ENCODE assay signal across 32 mouse cellular contexts in the genomic region with DNA sequence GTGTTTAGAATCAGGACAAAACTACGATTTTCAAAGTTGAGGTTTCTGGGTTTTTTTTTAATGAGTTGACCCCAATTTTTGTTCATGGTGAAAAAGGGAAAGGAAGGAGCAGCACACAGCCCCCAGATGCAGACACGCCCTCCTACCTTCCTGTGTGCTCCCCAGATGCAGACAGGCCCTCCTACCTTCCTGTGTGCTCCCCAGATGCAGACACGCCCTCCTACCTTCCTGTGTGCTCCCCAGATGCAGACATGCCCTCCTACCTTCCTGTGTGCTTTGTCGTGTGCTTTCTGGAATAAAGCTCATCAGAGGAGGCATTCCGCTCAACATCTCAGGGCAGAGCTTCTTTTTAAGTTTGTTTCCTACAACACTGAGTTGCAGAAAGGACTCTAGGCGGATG. TPM values are rescaled to one million over a fixed set of nuclear protein-coding genes. Genes with fewer than 3 reads are reported as not detected.
DNase-seq lines count a peak whose midpoint lies in the region; ATAC-seq and TF ChIP-seq lines count a peak whose summit lies in the region.
"Had no signal": no experiment of that assay in that cellular context is flagged by ENCODE, and none has a peak within 500 bp of the region (broad histone marks: within the 10 kb centered on the region; RNA-seq: fewer than 3 reads in every experiment).

No protein-coding gene starts in this region.

- 78% methylated on average over 6 of the region's 6 CpGs for WGBS in midbrain, embryonic 13.5 days
- 84% methylated on average over 6 of the region's 6 CpGs for WGBS in midbrain, embryonic 14.5 days

- H3K36me3 ChIP-seq in E14TG2a.4 (ENCODE audit: insufficient read depth, low read length) = no peaks in the 10 kb centered on the region
- H3K36me3 ChIP-seq in midbrain, embryonic 13.5 days = no peaks in the 10 kb centered on the region
- H3K36me3 ChIP-seq in midbrain, embryonic 14.5 days (ENCODE audit: control insufficient read depth, insufficient read depth, low read length) = no peaks in the 10 kb centered on the region
- H3K36me3 ChIP-seq: embryonic facial prominence, embryonic 13.5 days; forebrain, embryonic 10.5 days; forebrain, embryonic 15.5 days; heart, embryonic 12.5 days; hindbrain, embryonic 13.5 days; kidney, embryonic 15.5 days; limb, embryonic 13.5 days; lung, embryonic 15.5 days; neural tube, embryonic 15.5 days had no signal

- peaks cover 3% of the 10 kb centered on the region; the same call in 1 of the 2 replicates for H3K27me3 ChIP-seq in E14TG2a.4 (ENCODE audit: insufficient read depth, low read length)
- no peaks in the 10 kb centered on the region for H3K27me3 ChIP-seq in midbrain, embryonic 13.5 days
- H3K27me3 ChIP-seq in midbrain, embryonic 14.5 days (ENCODE audit: control insufficient read depth, insufficient read depth, low read length) = no peaks in the 10 kb centered on the region
- H3K27me3 ChIP-seq: embryonic facial prominence, embryonic 13.5 days; forebrain, embryonic 15.5 days; hindbrain, embryonic 13.5 days; kidney, embryonic 15.5 days; neural tube, embryonic 15.5 days had no signal

- no peak overlapping the region for H3K9ac ChIP-seq in midbrain, embryonic 13.5 days (replicated peaks)
- no peak overlapping the region for H3K9ac ChIP-seq in midbrain, embryonic 14.5 days (replicated peaks; ENCODE audit: low read length)
- H3K9ac ChIP-seq: embryonic facial prominence, embryonic 13.5 days; forebrain, embryonic 15.5 days; heart, embryonic 12.5 days; hindbrain, embryonic 13.5 days; kidney, embryonic 15.5 days; limb, embryonic 13.5 days; lung, embryonic 15.5 days; neural tube, embryonic 15.5 days had no signal

- no peak overlapping the region for H3K4me2 ChIP-seq in midbrain, embryonic 13.5 days (replicated peaks)
- H3K4me2 ChIP-seq in midbrain, embryonic 14.5 days (ENCODE audit: low read length) = no peak overlapping the region
- H3K4me2 ChIP-seq: embryonic facial prominence, embryonic 13.5 days; forebrain, embryonic 15.5 days; heart, embryonic 12.5 days; hindbrain, embryonic 13.5 days; kidney, embryonic 15.5 days; limb, embryonic 13.5 days; liver, embryonic 11.5 days; lung, embryonic 15.5 days; midbrain, embryonic 11.5 days; neural tube, embryonic 15.5 days had no signal

- H3K27ac ChIP-seq in midbrain, embryonic 13.5 days = no peak overlapping the region
- no peak overlapping the region for H3K27ac ChIP-seq in midbrain, embryonic 14.5 days (replicated peaks; ENCODE audit: low read depth, low read length)
- H3K27ac ChIP-seq: embryonic facial prominence, embryonic 13.5 days; forebrain, embryonic 10.5 days; forebrain, embryonic 15.5 days; heart, adult 2 months; hindbrain, embryonic 13.5 days; kidney, embryonic 15.5 days; limb, embryonic 13.5 days; lung, embryonic 15.5 days; neural tube, embryonic 15.5 days; stomach, postnatal 0 days had no signal

- TF ChIP-seq CTCF in E14TG2a.4 (conservative IDR thresholded peaks at IDR 0.05; ENCODE audit: low read length) = no peak

- peaks cover 27% of the 10 kb centered on the region for H3K4me1 ChIP-seq in E14TG2a.4 (replicated peaks; ENCODE audit: low read depth, low read length)
- no peaks in the 10 kb centered on the region for H3K4me1 ChIP-seq in midbrain, embryonic 13.5 days (replicated peaks)
- no peaks in the 10 kb centered on the region for H3K4me1 ChIP-seq in midbrain, embryonic 14.5 days (ENCODE audit: control insufficient read depth, insufficient read depth, low read length)
- H3K4me1 ChIP-seq: embryonic facial prominence, embryonic 13.5 days; forebrain, embryonic 10.5 days; forebrain, embryonic 15.5 days; heart, embryonic 12.5 days; hindbrain, embryonic 13.5 days; kidney, embryonic 15.5 days; limb, embryonic 13.5 days; lung, embryonic 15.5 days; neural tube, embryonic 15.5 days had no signal

- ATAC-seq in midbrain, embryonic 13.5 days = no peak
- ATAC-seq in midbrain, embryonic 14.5 days (ENCODE audit: low FRiP score, low TSS enrichment) = no peak
- ATAC-seq: forebrain, embryonic 15.5 days had no signal

- H3K4me3 ChIP-seq in E14TG2a.4 (replicated peaks; ENCODE audit: low read length) = peak overlapping the region; percentile 67
- no peak overlapping the region for H3K4me3 ChIP-seq in midbrain, embryonic 13.5 days (replicated peaks)
- H3K4me3 ChIP-seq in midbrain, embryonic 14.5 days (replicated peaks; ENCODE audit: low read depth, low read length) = no peak overlapping the region
- H3K4me3 ChIP-seq: embryonic facial prominence, embryonic 13.5 days; forebrain, embryonic 10.5 days; forebrain, embryonic 15.5 days; heart, adult 2 months; heart, embryonic 12.5 days; hindbrain, embryonic 13.5 days; kidney, embryonic 15.5 days; limb, embryonic 13.5 days; lung, embryonic 15.5 days; neural tube, embryonic 15.5 days had no signal

- DNase-seq in spleen, postnatal 36 days (ENCODE audit: low spot score in 2 of 2) = peak; percentile 16 to 17
- no peak for DNase-seq in spleen, adult 18-20 months
- DNase-seq in MEL-GATA-1-ER (ENCODE audit: extremely low read depth, low read depth) = peak; percentile 17
- peak; percentile 34 for DNase-seq in naive thymus-derived CD4-positive, alpha-beta T cell, adult 2 months (ENCODE audit: low read depth)
- DNase-seq in midbrain, embryonic 14.5 days = no peak
- no peak for DNase-seq in layer of hippocampus, postnatal 36 days
- DNase-seq: adrenal gland, postnatal 14 days; cerebellum, adult 11-12 months; cerebellum, adult 9-11 months; gastrocnemius, postnatal 36 days; heart, adult 2 months; heart, postnatal 4 days; kidney, adult 18-20 months; kidney, postnatal 25 days; lung, postnatal 36 days; right cerebral cortex, postnatal 25 days had no signal

- H3K9me3 ChIP-seq in E14TG2a.4 (ENCODE audit: low read length) = no peaks in the 10 kb centered on the region
- no peaks in the 10 kb centered on the region for H3K9me3 ChIP-seq in midbrain, embryonic 13.5 days
- no peaks in the 10 kb centered on the region for H3K9me3 ChIP-seq in midbrain, embryonic 14.5 days (ENCODE audit: control insufficient read depth, low read length)
- H3K9me3 ChIP-seq: embryonic facial prominence, embryonic 13.5 days; forebrain, embryonic 10.5 days; forebrain, embryonic 15.5 days; heart, embryonic 12.5 days; hindbrain, embryonic 13.5 days; kidney, embryonic 15.5 days; limb, embryonic 13.5 days; lung, embryonic 15.5 days; neural tube, embryonic 15.5 days had no signal

RNA-seq across cellular contexts. Expression of gene Col6a4, which starts 24.9 kb away (rescaled TPM):
- polyA plus RNA-seq in midbrain, embryonic 13.5 days (2015; fragmentation: Nextera tagmentation; extraction: Ambion mirVana) = 0.28 and 0.36 TPM in 2 replicates
- 0.38 and 0.81 TPM in 2 replicates for polyA plus RNA-seq in midbrain, embryonic 14.5 days (2014; fragmentation: Nextera tagmentation; extraction: Ambion mirVana)
- 1 to 10 TPM; 1.2 to 1.8 TPM for total RNA-seq in layer of hippocampus, postnatal 36 days (2021)
- total RNA-seq: gastrocnemius, postnatal 36 days; heart, adult 2 months; megakaryocyte, adult 5-6 weeks; monocyte, adult 5-6 weeks had no signal
- polyA plus RNA-seq: heart, adult 2 months; heart, embryonic 12.5 days; liver, embryonic 11.5 days had no signal

Comparison
In these comparisons a context has a peak if more than half of its experiments do, and no peak if none do; other contexts are left out.
1. DNase-seq: peak in spleen, postnatal 36 days (2 of 2), MEL-GATA-1-ER (single experiment) and naive thymus-derived CD4-positive, alpha-beta T cell, adult 2 months (single experiment); none in spleen, adult 18-20 months (0 of 2), midbrain, embryonic 14.5 days (single experiment) and layer of hippocampus, postnatal 36 days (0 of 2).